Mouse (Mus musculus) cerebellum, postnatal 25 days (tissue): ENCODE data around the gene Mbnl2.

Experiments used
- DNase-seq, 2 experiments: peaks; one replicate each; pipeline ENCODE4 v3.0.0; 2021; ENCODE audit warnings: mixed read lengths in 2 of 2

Mbnl2 gene

GRCm38 (mm10) chr14:120388818-120389691 is 113.6 kb downstream of the Mbnl2 start:
- peak; percentile 65 to 66 for DNase-seq

- DNase-seq, result no peak
Observed at GRCm38 (mm10) chr14:120390231-120390944, 114.9 kb downstream of the Mbnl2 start.

- DNase-seq, result no peak
Observed at GRCm38 (mm10) chr14:120391701-120392100, 116.2 kb downstream of the Mbnl2 start.

GRCm38 (mm10) chr14:120392441-120392840 is 117.0 kb downstream of the Mbnl2 start:
- DNase-seq, result no peak

GRCm38 (mm10) chr14:120393441-120393840 is 118.0 kb downstream of the Mbnl2 start:
- no peak for DNase-seq

GRCm38 (mm10) chr14:120394216-120394615 is 118.7 kb downstream of the Mbnl2 start:
- DNase-seq, result no peak

- DNase-seq, result no peak
Observed at GRCm38 (mm10) chr14:120394827-120395226, 119.4 kb downstream of the Mbnl2 start.

GRCm38 (mm10) chr14:120395501-120395900 is 120.0 kb downstream of the Mbnl2 start:
- peak in 1 of 2 experiments; percentile 51 for DNase-seq

GRCm38 (mm10) chr14:120397871-120398647 is 122.6 kb downstream of the Mbnl2 start:
- DNase-seq, result peak; percentile 84 to 90

GRCm38 (mm10) chr14:120399614-120400013 is 124.1 kb downstream of the Mbnl2 start:
- DNase-seq, result no peak

GRCm38 (mm10) chr14:120401158-120401557 is 125.7 kb downstream of the Mbnl2 start:
- no peak for DNase-seq

GRCm38 (mm10) chr14:120402715-120403114 is 127.2 kb downstream of the Mbnl2 start:
- DNase-seq, result no peak

- DNase-seq, result no peak
Observed at GRCm38 (mm10) chr14:120404364-120404763, 128.9 kb downstream of the Mbnl2 start.

GRCm38 (mm10) chr14:120404811-120405582 is 129.5 kb downstream of the Mbnl2 start:
- no peak for DNase-seq

- DNase-seq, result no peak
Observed at GRCm38 (mm10) chr14:120405597-120405996, 130.1 kb downstream of the Mbnl2 start.

GRCm38 (mm10) chr14:120406271-120406670 is 130.8 kb downstream of the Mbnl2 start:
- no peak for DNase-seq

- no peak for DNase-seq
Observed at GRCm38 (mm10) chr14:120406820-120407219, 131.4 kb downstream of the Mbnl2 start.

- DNase-seq, result no peak
Observed at GRCm38 (mm10) chr14:120409854-120410253, 134.4 kb downstream of the Mbnl2 start.

- peak; percentile 37 to 51 for DNase-seq
Observed at GRCm38 (mm10) chr14:120416886-120417285, 141.4 kb downstream of the Mbnl2 start.

- no peak for DNase-seq
Observed at GRCm38 (mm10) chr14:120418964-120419363, 143.5 kb downstream of the Mbnl2 start.

GRCm38 (mm10) chr14:120428497-120428896 is 153.0 kb downstream of the Mbnl2 start:
- DNase-seq, result peak in 1 of 2 experiments; percentile 26

GRCm38 (mm10) chr14:120432773-120433172 is 157.3 kb downstream of the Mbnl2 start:
- DNase-seq, result peak in 1 of 2 experiments; percentile 39
